Comparison of ENCODE assay signal across 8 mouse cellular contexts in the genomic region with DNA sequence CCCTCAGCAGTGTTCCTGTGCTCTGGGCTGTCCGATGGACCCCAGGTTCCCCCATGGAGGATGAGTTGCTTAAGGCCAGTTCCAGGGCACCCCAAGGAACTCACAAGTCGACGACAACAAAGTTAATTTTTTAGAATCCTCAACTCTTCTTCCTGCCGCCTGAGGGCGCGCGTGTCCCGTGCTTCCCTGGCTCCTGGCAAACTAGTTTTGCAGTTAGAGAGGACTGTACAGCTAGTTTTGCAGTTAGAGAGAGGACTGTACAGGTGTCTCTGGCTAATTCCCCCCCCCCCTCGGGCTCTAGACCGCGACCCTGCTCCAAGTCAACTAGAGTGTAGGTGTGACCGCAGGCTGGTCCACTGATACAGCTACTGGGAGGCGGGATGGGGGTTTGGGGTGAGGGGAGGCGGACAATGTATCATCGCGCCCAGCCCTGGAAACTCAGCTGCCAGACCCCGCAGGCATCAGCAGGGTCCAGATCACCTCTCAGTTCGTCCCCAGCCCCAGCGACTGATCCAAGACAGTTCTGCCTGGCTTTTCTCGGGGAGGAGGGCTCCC. TPM values are rescaled to one million over a fixed set of nuclear protein-coding genes. Genes with fewer than 3 reads are reported as not detected.
DNase-seq lines count a peak whose midpoint lies in the region; ATAC-seq lines count a peak whose summit lies in the region.

No protein-coding gene starts in this region.

- H3K9me3 ChIP-seq in forebrain, embryonic 14.5 days (replicated peaks; ENCODE audit: control insufficient read depth, low read length), result no peaks in the 10 kb centered on the region
- no peaks in the 10 kb centered on the region for H3K9me3 ChIP-seq in hindbrain, embryonic 14.5 days (ENCODE audit: control insufficient read depth, low read length)
- H3K9me3 ChIP-seq in liver, embryonic 12.5 days (replicated peaks), result no peaks in the 10 kb centered on the region
- H3K9me3 ChIP-seq in neural tube, embryonic 12.5 days, result no peaks in the 10 kb centered on the region

- peak; percentile 51 to 68 for DNase-seq in left cerebral cortex, postnatal 10 days (ENCODE audit: extremely low spot score in 1 of 2, low spot score in 2 of 2)
- no peak for DNase-seq in left cerebral cortex, adult 8-10 months (ENCODE audit: low spot score in 2 of 2)
- peak; percentile 75 for DNase-seq in forebrain, embryonic 14.5 days (ENCODE audit: low spot score)
- DNase-seq in hindbrain, embryonic 14.5 days (ENCODE audit: low spot score), result peak; percentile 81
- peak; percentile 52 for DNase-seq in testis, postnatal 14 days (ENCODE audit: low spot score)

- no peak overlapping the region for H3K9ac ChIP-seq in forebrain, embryonic 14.5 days (ENCODE audit: low read length)
- no peak overlapping the region for H3K9ac ChIP-seq in hindbrain, embryonic 14.5 days
- peak overlapping the region; percentile 37; the same call in 1 of the 2 replicates for H3K9ac ChIP-seq in liver, embryonic 12.5 days
- H3K9ac ChIP-seq in neural tube, embryonic 12.5 days, result no peak overlapping the region

- H3K27ac ChIP-seq in forebrain, embryonic 14.5 days (ENCODE audit: low read depth, low read length), result no peak overlapping the region
- H3K27ac ChIP-seq in hindbrain, embryonic 14.5 days, result no peak overlapping the region
- peak overlapping the region; percentile 85 for H3K27ac ChIP-seq in liver, embryonic 12.5 days
- H3K27ac ChIP-seq in neural tube, embryonic 12.5 days, result no peak overlapping the region

- H3K36me3 ChIP-seq in forebrain, embryonic 14.5 days (ENCODE audit: control insufficient read depth, insufficient read depth, low read length), result peaks cover 16% of the 10 kb centered on the region
- H3K36me3 ChIP-seq in hindbrain, embryonic 14.5 days (replicated peaks; ENCODE audit: control insufficient read depth, insufficient read depth), result peaks cover 16% of the 10 kb centered on the region
- H3K36me3 ChIP-seq in liver, embryonic 12.5 days, result peaks cover 23% of the 10 kb centered on the region
- H3K36me3 ChIP-seq in neural tube, embryonic 12.5 days, result peaks cover 18% of the 10 kb centered on the region

- intact Hi-C loops in left cerebral cortex, postnatal 10 days (cut with DNase I), result loop anchor here (5.0 kb wide), 3 partner anchors 50 to 105 kb away; a partner anchor contains a TSS

- H3K4me3 ChIP-seq in forebrain, embryonic 14.5 days (ENCODE audit: low read depth, low read length), result no peak overlapping the region
- no peak overlapping the region; the same call in 1 of the 2 replicates for H3K4me3 ChIP-seq in hindbrain, embryonic 14.5 days (replicated peaks; ENCODE audit: low read length)
- H3K4me3 ChIP-seq in liver, embryonic 12.5 days, result no peak overlapping the region
- H3K4me3 ChIP-seq in neural tube, embryonic 12.5 days, result no peak overlapping the region

- no peaks in the 10 kb centered on the region for H3K27me3 ChIP-seq in forebrain, embryonic 14.5 days (replicated peaks; ENCODE audit: control insufficient read depth, insufficient read depth, low read length)
- H3K27me3 ChIP-seq in hindbrain, embryonic 14.5 days (ENCODE audit: control insufficient read depth, insufficient read depth, low read length), result no peaks in the 10 kb centered on the region
- peaks cover 10% of the 10 kb centered on the region for H3K27me3 ChIP-seq in liver, embryonic 12.5 days (replicated peaks)
- no peaks in the 10 kb centered on the region for H3K27me3 ChIP-seq in neural tube, embryonic 12.5 days (replicated peaks)

- H3K4me2 ChIP-seq in forebrain, embryonic 14.5 days (ENCODE audit: low read length), result 0 out of 2 replicates have a peak overlapping the region, but pooled peaks have one; percentile 71
- H3K4me2 ChIP-seq in hindbrain, embryonic 14.5 days (replicated peaks), result peak overlapping the region; percentile 84; the same call in 1 of the 2 replicates
- H3K4me2 ChIP-seq in liver, embryonic 12.5 days, result peak overlapping the region; percentile 82
- peak overlapping the region; percentile 92 for H3K4me2 ChIP-seq in neural tube, embryonic 12.5 days (replicated peaks)

- peak; percentile 14; the same call in 1 of the 2 replicates for ATAC-seq in cerebellum, adult (ENCODE audit: insufficient number of reproducible peaks, low FRiP score, low TSS enrichment)
- ATAC-seq in forebrain, embryonic 14.5 days, result peak; percentile 19; the same call in 1 of the 2 replicates
- ATAC-seq in hindbrain, embryonic 14.5 days (ENCODE audit: low FRiP score), result no peak
- no peak for ATAC-seq in liver, embryonic 12.5 days
- ATAC-seq in neural tube, embryonic 12.5 days (ENCODE audit: low FRiP score, low read depth), result no peak

- WGBS in forebrain, embryonic 14.5 days, result 20% methylated on average over 20 of the region's 20 CpGs
- 22% methylated on average over 20 of the region's 20 CpGs for WGBS in hindbrain, embryonic 14.5 days
- 24% methylated on average over 20 of the region's 20 CpGs for WGBS in liver, embryonic 12.5 days (ENCODE audit: insufficient replicate concordance)
- WGBS in neural tube, embryonic 12.5 days, result 23% methylated on average over 20 of the region's 20 CpGs

- peaks cover 11% of the 10 kb centered on the region for H3K4me1 ChIP-seq in forebrain, embryonic 14.5 days (ENCODE audit: control insufficient read depth, insufficient read depth, low read length)
- H3K4me1 ChIP-seq in hindbrain, embryonic 14.5 days (replicated peaks; ENCODE audit: control insufficient read depth, insufficient read depth, low read length), result peaks cover 17% of the 10 kb centered on the region
- peaks cover 34% of the 10 kb centered on the region for H3K4me1 ChIP-seq in liver, embryonic 12.5 days
- H3K4me1 ChIP-seq in neural tube, embryonic 12.5 days, result peaks cover 23% of the 10 kb centered on the region

RNA-seq across cellular contexts. Expression of a gene that starts 1.6 kb away (rescaled TPM):
- total RNA-seq in left cerebral cortex, postnatal 10 days (2021), result 10 to 100 TPM; 31.2 to 32.0 TPM
- total RNA-seq in left cerebral cortex, adult 8-10 months (2022), result 10 to 100 TPM; 26.6 to 32.7 (median 29.5) TPM
- 33.8 and 36.9 TPM in 2 replicates for polyA plus RNA-seq in forebrain, embryonic 14.5 days (2014; fragmentation: Nextera tagmentation; extraction: Ambion mirVana)
- polyA plus RNA-seq in hindbrain, embryonic 14.5 days (2014; fragmentation: Nextera tagmentation; extraction: Ambion mirVana), result 37.7 and 41.0 TPM in 2 replicates
- polyA plus RNA-seq in liver, embryonic 12.5 days (2016; fragmentation: Nextera tagmentation; extraction: Ambion mirVana), result 32.7 and 33.7 TPM in 2 replicates
- 46.4 and 47.4 TPM in 2 replicates for polyA plus RNA-seq in neural tube, embryonic 12.5 days (2016; fragmentation: Nextera tagmentation; extraction: Ambion mirVana)

RNA-seq across cellular contexts. Expression of a gene that starts 12.9 kb away (rescaled TPM):
- 1 to 10 TPM; 2.0 to 2.4 TPM for total RNA-seq in left cerebral cortex, postnatal 10 days (2021)
- 10 to 100 TPM in 2 of 4 experiments, 1 to 10 TPM in 2; 3.8 to 20.4 (median 8.9) TPM for total RNA-seq in left cerebral cortex, adult 8-10 months (2022)
- 0.67 and 0.89 TPM in 2 replicates for polyA plus RNA-seq in forebrain, embryonic 14.5 days (2014; fragmentation: Nextera tagmentation; extraction: Ambion mirVana)
- 0.99 and 1.1 TPM in 2 replicates for polyA plus RNA-seq in hindbrain, embryonic 14.5 days (2014; fragmentation: Nextera tagmentation; extraction: Ambion mirVana)
- polyA plus RNA-seq in liver, embryonic 12.5 days (2016; fragmentation: Nextera tagmentation; extraction: Ambion mirVana), result 13.5 and 13.9 TPM in 2 replicates
- 1.3 and 1.4 TPM in 2 replicates for polyA plus RNA-seq in neural tube, embryonic 12.5 days (2016; fragmentation: Nextera tagmentation; extraction: Ambion mirVana)

Comparison
In these comparisons a context has a peak if more than half of its experiments do, and no peak if none do; other contexts are left out.
1. DNase-seq: peak in left cerebral cortex, postnatal 10 days (2 of 2), forebrain, embryonic 14.5 days (single experiment), hindbrain, embryonic 14.5 days (single experiment) and testis, postnatal 14 days (single experiment); none in left cerebral cortex, adult 8-10 months (0 of 2).
2. ATAC-seq: peak in cerebellum, adult (single experiment) and forebrain, embryonic 14.5 days (single experiment); none in hindbrain, embryonic 14.5 days (single experiment), liver, embryonic 12.5 days (single experiment) and neural tube, embryonic 12.5 days (single experiment).
3. Peak in every context shown above with its lines, with median percentiles within 50 percentile points of each other: H3K4me2 ChIP-seq.